Comparison of ENCODE assay signal across 21 mouse cellular contexts in genomic region chr1:153122764-153123163, GRCm38 (mm10).
DNase-seq lines count a peak whose midpoint lies in the region; ATAC-seq and TF ChIP-seq lines count a peak whose summit lies in the region.
"Had no signal": no experiment of that assay in that cellular context is flagged by ENCODE, and none has a peak within 500 bp of the region (broad histone marks: within the 10 kb centered on the region; RNA-seq: fewer than 3 reads in every experiment).

No protein-coding gene starts in this region.

- H3K27me3 ChIP-seq in lung, postnatal 0 days (replicated peaks; ENCODE audit: insufficient read depth, low read length): no peaks in the 10 kb centered on the region
- no peaks in the 10 kb centered on the region for H3K27me3 ChIP-seq in forebrain, embryonic 11.5 days (ENCODE audit: control insufficient read depth, insufficient read depth, low read length)
- H3K27me3 ChIP-seq: intestine, embryonic 15.5 days; limb, embryonic 12.5 days had no signal

- no peaks in the 10 kb centered on the region for H3K9me3 ChIP-seq in lung, postnatal 0 days (ENCODE audit: low read length)
- no peaks in the 10 kb centered on the region for H3K9me3 ChIP-seq in forebrain, embryonic 11.5 days (ENCODE audit: control insufficient read depth, low read length)
- H3K9me3 ChIP-seq: embryonic facial prominence, embryonic 10.5 days; hindbrain, embryonic 10.5 days; intestine, embryonic 15.5 days; limb, embryonic 12.5 days; midbrain, embryonic 10.5 days had no signal

- H3K4me3 ChIP-seq in lung, postnatal 0 days (ENCODE audit: low read depth, low read length): no peak overlapping the region
- H3K4me3 ChIP-seq in brown adipose tissue, adult 24 weeks (ENCODE audit: insufficient read depth, low read depth, low read length): no peak overlapping the region
- no peak overlapping the region for H3K4me3 ChIP-seq in forebrain, embryonic 11.5 days (ENCODE audit: low read depth, low read length)
- H3K4me3 ChIP-seq: embryonic facial prominence, embryonic 10.5 days; hindbrain, embryonic 10.5 days; intestine, embryonic 15.5 days; limb, embryonic 12.5 days; midbrain, embryonic 10.5 days had no signal

- no peak overlapping the region for H3K4me2 ChIP-seq in lung, postnatal 0 days (replicated peaks; ENCODE audit: low read depth, low read length)
- H3K4me2 ChIP-seq in forebrain, embryonic 11.5 days (ENCODE audit: low read depth, low read length, severe bottlenecking): no peak overlapping the region
- H3K4me2 ChIP-seq: intestine, embryonic 15.5 days; limb, embryonic 12.5 days; liver, embryonic 11.5 days had no signal

- peak overlapping the region; percentile 77; the same call in 1 of the 2 replicates for H3K27ac ChIP-seq in lung, postnatal 0 days (ENCODE audit: low read length)
- H3K27ac ChIP-seq in brown adipose tissue, adult 24 weeks (replicated peaks; ENCODE audit: low read depth, low read length): peak overlapping the region; percentile 29; the same call in 1 of the 2 replicates
- no peak overlapping the region for H3K27ac ChIP-seq in forebrain, embryonic 11.5 days (ENCODE audit: low read depth, low read length)
- H3K27ac ChIP-seq: embryonic facial prominence, embryonic 10.5 days; hindbrain, embryonic 10.5 days; intestine, embryonic 15.5 days; limb, embryonic 12.5 days; midbrain, embryonic 10.5 days had no signal

- H3K36me3 ChIP-seq in lung, postnatal 0 days (ENCODE audit: insufficient read depth, low read length): no peaks in the 10 kb centered on the region
- H3K36me3 ChIP-seq in forebrain, embryonic 11.5 days (ENCODE audit: control insufficient read depth, insufficient read depth, low read length): no peaks in the 10 kb centered on the region
- H3K36me3 ChIP-seq: embryonic facial prominence, embryonic 10.5 days; hindbrain, embryonic 10.5 days; intestine, embryonic 15.5 days; limb, embryonic 12.5 days; midbrain, embryonic 10.5 days had no signal

- TF ChIP-seq CTCF in lung, postnatal 0 days (IDR thresholded peaks at IDR 0.05): no peak

- WGBS in lung, postnatal 0 days: 41% methylated on average over 4 of the region's 4 CpGs
- 90% methylated on average over 4 of the region's 4 CpGs for WGBS in forebrain, embryonic 11.5 days

- peaks cover 17% of the 10 kb centered on the region for H3K4me1 ChIP-seq in lung, postnatal 0 days (ENCODE audit: insufficient read depth, low read depth, low read length)
- H3K4me1 ChIP-seq in brown adipose tissue, adult 24 weeks (ENCODE audit: control insufficient read depth, insufficient read depth, insufficient read length, low read length): peaks cover 18% of the 10 kb centered on the region; the same call in 1 of the 2 replicates
- H3K4me1 ChIP-seq in forebrain, embryonic 11.5 days (replicated peaks; ENCODE audit: control insufficient read depth, insufficient read depth, low read length): no peaks in the 10 kb centered on the region
- H3K4me1 ChIP-seq: hindbrain, embryonic 10.5 days; intestine, embryonic 15.5 days had no signal

- intact Hi-C loops in gastrocnemius, postnatal 14 days (cut with DNase I; ENCODE audit: low total_unique reads): no loop called here

- no peak overlapping the region for H3K9ac ChIP-seq in lung, postnatal 0 days (replicated peaks; ENCODE audit: low read depth)
- H3K9ac ChIP-seq in forebrain, embryonic 11.5 days (ENCODE audit: low read length): no peak overlapping the region
- H3K9ac ChIP-seq: intestine, embryonic 15.5 days; limb, embryonic 12.5 days had no signal

- peak; percentile 41 for DNase-seq in gastrocnemius, postnatal 25 days
- DNase-seq in gastrocnemius, postnatal 14 days: no peak
- DNase-seq in lung, postnatal 0 days (ENCODE audit: low spot score): peak; percentile 94
- DNase-seq in lung, postnatal 14 days: no peak
- peak; percentile 61 for DNase-seq in NIH3T3 (ENCODE audit: low read depth)
- DNase-seq in forebrain, embryonic 11.5 days (ENCODE audit: low spot score): no peak
- DNase-seq: cerebellum, adult 11 months; cerebellum, adult 9-11 months; kidney, adult 8-10 months; kidney, postnatal 10 days; lung, adult 2 months; right cerebral cortex, postnatal 14 days had no signal

- peak; percentile 98 for TF ChIP-seq EP300 in lung, postnatal 0 days (IDR thresholded peaks at IDR 0.05)

- ATAC-seq in lung, postnatal 0 days: peak; percentile 80
- no peak for ATAC-seq in forebrain, embryonic 11.5 days (replicated peaks; ENCODE audit: low FRiP score)
- ATAC-seq: forebrain, embryonic 16.5 days; hindbrain, embryonic 16.5 days; intestine, embryonic 15.5 days had no signal

Comparison
In these comparisons a context has a peak if more than half of its experiments do, and no peak if none do; other contexts are left out.
1. DNase-seq: peak in gastrocnemius, postnatal 25 days (single experiment), lung, postnatal 0 days (single experiment) and NIH3T3 (single experiment); none in gastrocnemius, postnatal 14 days (single experiment), lung, postnatal 14 days (single experiment) and forebrain, embryonic 11.5 days (single experiment).